Mouse (Mus musculus): ENCODE data around the gene Cnih3.
A peak's percentile ranks its signal among the peaks of the same experiment; 100 is the strongest.

The Cnih3 gene

DNA sequence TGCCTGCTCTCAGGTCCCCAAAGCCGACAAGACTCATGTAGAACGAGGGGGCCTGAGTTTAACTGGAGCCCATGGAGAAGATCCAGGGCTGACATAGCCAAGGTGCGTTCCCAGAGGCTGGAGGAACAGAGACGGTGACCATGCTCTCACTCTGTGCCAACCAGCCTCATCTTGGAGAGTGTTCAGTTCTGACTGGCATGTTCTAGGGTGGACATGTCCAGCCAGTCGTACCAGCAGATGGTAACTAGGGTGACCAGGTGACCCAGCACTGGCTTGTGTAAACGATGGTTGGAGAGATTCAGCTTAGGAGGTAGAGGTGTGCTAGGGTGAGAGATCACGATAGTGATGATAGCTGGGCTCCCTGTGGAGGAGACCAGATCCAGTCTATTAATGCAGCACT, 50.6 kb downstream of the Cnih3 start:
- DNase-seq (ENCODE audit: low spot score in 2 of 2): no peak

DNA sequence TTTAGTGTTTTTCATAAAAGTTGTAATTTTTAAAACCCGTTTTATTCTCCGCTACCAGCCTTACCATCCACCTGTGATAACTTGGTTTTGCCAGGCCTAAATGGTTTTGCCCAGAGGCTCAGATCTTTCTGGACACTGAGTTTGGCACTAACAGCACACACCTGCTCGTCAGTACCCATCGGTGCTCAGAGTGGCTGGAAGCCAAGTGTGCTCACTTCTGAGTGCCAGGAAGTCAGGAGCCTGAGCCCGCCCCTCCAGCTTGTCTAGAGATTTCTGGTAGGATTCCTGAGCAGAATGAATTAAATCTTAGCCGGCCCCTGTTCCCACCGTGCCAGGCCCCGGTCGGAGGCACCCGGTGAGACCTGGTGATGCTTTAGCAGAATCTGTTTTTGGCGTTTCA, 54.9 kb downstream of the Cnih3 start:
- DNase-seq (ENCODE audit: low spot score in 2 of 2): no peak

DNA sequence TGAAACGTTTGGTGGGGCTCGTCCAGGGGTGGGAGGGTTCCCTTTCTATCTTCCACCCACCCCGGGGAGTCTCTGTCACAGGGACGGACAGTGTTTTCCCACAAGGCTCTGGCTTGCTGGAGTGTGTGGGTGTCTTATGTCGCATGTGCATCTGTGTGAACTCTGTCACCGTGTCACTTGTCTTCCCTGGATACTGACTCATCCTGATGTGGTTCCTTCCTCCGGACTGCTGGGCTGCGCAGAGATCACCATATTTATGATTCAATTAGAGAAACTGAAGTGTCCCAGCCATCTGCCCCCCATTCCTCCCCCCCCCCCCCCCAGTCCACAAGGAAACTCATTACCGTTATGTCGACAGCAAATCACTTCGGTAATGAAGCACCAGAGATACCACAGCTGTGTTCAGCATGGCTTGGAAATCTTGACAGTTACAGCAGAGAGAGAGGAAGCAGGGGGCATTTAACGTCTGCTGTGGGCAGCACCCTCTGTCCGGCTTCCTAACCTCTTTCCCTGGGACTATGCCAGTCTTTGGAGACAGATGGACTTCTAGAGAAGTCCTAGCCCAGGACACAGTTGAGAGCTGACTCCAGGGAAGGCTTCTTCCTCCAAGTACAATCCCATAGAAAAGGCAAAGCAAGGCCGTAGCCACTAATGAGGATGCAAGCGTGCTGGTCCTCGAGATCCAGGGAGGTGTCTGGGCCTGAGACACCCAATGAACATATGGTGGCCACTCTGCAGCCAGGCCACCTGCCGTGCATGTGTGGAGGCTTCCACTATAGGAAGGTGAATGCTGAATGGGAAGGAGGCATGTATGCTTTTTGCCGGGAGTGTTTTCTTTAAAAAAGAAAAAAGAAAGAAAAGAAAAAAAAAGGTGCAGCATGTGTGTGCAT, 55.9 kb downstream of the Cnih3 start:
- no peak for DNase-seq (ENCODE audit: low spot score in 2 of 2)

DNA sequence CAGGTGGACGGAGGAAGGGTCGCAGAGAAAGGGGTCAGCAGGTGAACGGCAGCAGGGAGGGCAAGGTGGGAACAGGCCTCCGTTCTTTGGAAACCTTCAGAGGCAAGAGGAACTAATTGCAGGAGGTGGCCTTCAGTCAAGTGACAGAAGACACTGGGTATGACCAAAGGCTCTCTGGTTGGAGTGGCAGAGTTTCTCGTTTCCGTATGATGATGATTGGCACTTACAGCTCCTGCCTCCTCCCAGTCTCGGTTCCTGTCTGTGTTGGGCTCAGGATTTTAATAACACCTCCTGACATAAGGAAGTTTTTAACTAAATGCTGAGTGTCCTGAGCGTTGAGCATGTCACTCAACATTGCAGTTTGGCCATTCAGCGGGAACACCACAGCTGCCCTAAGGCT, 57.3 kb downstream of the Cnih3 start:
- no peak for DNase-seq (ENCODE audit: low spot score in 2 of 2)

DNA sequence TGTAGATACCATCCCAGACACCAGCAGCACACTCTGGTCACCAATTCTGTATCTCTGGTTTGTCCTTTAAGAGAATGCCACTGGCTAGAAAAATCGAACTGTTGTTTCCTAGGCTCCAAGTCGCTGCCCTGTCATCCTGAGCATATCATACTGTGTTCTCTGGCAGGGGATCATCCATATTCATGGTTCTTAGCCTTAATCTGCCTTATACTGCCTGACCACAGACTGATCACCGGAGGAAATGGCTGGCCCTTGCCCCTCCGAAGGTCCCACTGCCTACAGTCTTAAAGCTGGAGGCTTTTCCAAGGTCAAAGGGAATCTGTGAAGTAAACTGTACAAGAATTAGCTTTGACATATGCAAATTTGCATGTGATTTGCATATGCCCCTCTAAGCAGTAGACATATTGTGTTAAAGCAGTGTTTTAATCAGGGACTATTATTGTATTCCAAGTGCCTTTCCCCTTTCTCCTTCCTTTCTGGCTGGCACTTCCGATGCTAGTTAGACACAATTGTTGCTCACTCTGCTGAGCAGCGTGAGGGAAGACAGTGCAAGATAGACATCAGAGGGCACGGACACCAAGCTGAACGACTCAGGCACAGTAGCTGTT, 58.3 kb downstream of the Cnih3 start:
- no peak for DNase-seq (ENCODE audit: low spot score in 2 of 2)

DNA sequence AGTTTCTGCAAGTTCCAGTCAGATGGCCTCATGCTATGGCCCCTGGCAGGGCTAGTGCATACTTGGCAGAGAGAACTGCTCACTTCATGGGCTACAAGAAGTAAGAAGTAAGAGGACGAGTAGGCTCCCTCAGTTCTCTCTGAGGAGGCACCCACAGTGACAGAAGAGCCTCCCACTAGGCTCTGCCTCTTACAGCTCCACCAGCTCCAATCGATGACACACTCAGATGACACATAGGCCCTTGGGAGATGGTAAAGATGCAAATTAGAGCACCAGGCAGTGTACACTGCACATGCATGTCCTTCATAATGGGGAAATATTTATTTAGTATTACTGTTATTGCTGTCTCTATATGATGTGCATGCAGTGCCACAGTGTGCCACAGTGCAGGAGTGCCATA, 62.6 kb downstream of the Cnih3 start:
- DNase-seq (ENCODE audit: low spot score in 2 of 2): no peak

DNA sequence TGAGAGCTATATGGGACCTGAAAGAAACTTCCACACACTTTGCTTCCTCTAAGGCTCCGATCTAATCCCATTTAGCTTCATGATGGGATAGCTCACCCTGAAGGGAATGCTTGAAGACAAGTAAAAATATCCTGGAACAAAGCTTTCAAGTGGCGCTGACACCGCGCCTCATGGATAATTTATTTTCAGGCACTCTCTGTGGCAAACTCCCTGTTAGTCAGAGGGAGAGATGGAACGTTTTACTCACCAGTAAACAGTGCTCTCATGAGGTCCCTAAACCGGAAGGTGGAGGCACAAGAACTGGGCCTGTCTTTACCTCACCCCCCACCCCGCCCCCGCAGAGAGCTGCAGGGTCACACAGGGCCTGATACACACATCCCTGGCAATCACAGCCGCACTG, 64.4 kb downstream of the Cnih3 start:
- DNase-seq (ENCODE audit: low spot score in 2 of 2): no peak

DNA sequence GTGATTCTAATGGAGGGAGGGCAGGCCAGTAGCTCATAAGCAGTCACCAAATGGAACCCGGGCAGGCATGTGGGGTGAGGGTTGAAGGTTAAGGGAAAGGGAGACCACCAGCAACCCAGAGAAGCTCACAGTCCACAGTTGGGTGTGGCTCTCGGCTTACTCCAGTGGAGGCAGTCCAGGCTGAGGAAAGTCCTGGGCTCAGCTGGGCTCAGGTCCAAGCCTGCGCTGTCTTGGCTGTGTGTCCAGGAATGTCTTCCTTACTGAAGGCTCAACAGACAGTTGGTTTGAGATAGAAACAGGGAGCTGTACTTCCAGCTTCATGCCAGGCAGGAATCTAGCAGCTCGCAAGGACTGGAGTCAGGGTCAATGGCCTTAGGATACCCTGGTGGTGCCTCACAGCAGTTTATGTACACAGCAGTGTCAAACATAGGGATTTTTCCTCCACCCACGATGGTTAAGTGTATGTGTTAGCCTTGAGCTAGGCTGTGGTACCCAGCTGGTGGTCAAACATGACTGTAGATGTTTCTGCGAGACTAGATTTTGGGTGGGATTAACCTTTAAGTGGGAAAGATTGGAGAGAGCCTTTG, 65.6 kb downstream of the Cnih3 start:
- DNase-seq (ENCODE audit: low spot score in 2 of 2): no peak

DNA sequence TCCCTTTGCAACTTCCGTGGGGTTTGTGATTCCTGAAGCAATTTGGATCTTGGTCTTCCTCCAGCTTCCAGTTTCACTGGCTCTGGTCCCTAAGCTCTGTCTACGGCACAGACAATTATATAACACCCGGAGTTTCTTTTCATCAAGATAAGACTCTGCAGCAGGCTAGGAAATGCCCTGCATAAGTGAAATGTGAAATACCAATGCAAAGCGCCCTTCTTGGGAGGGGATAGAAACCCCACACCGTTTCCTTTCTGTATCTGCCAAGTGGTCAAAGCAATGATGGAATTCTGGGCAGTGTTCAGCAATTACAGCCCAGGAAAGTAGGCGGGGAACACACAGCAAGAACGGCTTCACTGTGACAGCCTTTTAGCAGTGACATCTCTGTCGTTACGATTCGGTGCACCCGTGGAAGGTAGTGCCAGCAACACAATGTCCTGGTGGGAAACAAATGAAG, 67.7 kb downstream of the Cnih3 start:
- no peak for DNase-seq (ENCODE audit: low spot score in 2 of 2)

DNA sequence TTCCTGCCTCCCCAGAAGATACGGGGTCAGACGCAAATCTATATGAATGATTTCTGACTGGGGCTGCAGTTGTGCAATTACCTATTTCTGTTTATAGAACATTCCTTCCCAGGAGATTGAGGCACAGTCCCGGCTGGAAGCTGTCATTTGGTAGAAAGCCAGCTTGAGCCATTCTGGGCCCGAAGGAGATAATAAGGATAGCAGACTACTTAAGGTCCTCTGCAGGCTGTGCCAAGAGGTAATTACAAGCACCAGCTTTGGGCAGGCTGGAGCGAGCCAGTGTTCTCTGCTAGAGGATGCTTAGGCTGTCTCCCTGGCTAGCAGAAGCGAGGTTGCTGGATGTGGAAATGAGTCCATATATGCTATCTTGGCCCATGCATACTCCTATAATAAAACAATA, 70.4 kb downstream of the Cnih3 start:
- DNase-seq (ENCODE audit: low spot score in 2 of 2): no peak

DNA sequence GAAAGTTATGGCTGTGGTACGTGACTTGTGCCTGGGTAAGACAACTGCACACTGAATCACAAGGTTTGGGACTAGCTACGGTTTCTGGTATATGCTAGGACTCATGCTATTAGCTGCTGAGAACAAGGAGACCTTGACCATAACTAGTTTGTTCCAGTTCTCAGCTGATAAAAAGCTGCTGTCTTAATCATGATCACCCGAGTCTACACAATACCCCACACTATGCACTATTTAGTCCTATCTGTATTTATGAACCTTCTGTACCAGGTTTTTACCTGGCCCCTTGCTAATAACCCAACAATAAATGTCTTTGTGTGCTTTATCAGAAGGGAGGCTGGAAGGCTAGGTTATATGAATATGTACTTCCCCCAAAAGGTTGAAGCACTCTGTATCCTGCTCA, 72.5 kb downstream of the Cnih3 start:
- DNase-seq (ENCODE audit: low spot score in 2 of 2): no peak

DNA sequence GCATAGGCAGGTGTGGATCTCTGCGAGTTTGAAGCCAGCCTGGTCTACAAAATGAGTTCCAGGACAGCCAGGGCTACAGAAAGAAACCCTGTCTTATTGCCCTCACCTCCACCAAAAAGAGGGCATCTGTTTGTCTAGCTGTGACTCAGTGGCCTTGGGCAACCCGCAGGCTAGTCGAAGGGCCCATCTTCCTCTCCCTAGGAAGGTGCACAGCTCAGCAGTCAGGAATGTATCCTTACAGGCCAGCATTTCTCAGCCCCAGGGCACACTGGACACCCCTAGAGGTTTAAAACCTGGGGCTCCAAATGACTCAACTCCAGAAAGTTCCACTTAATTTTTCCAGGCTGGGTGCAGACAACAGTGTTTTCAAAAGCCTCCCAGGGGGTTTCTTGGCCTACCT, 73.0 kb downstream of the Cnih3 start:
- no peak for DNase-seq (ENCODE audit: low spot score in 2 of 2)

DNA sequence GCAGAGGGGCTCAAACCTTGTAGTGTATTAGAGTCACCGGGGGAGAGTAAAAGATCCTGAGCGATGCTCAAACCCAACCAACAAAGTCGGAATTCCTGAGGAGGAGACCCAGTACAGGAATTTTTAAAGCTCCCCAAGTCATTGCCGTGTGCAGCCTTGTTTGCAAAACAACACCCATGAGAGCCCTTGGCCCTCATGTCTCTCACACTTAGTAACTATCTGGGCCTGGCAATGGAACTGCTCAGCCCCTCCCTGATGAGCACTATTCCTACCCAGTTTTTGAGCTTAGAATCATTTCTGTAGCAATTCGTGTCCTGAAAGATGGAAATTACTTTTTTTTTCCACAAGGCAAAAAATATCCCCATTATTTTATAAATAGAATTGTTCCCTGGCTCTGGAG, 74.0 kb downstream of the Cnih3 start:
- no peak for DNase-seq (ENCODE audit: low spot score in 2 of 2)

DNA sequence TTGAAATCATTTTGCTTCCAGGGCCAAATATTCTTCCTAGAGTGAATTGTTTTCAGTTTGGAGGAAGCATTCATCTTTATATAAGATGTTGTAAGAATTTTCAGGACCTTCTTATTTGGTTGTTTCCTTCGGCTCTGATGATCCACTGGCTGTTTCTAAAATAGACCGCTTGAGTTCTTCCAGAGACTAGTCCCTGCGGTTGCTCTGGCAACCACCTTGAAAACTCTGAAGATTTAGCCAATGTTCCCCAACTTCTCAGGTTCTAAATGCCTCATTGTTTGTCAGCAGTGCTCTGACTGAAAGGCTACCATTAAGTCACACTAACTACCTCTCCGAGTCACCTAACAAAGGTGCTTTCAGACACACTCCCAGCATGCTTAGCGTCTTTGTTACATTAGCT, 80.8 kb downstream of the Cnih3 start:
- no peak for DNase-seq (ENCODE audit: low spot score in 2 of 2)

DNA sequence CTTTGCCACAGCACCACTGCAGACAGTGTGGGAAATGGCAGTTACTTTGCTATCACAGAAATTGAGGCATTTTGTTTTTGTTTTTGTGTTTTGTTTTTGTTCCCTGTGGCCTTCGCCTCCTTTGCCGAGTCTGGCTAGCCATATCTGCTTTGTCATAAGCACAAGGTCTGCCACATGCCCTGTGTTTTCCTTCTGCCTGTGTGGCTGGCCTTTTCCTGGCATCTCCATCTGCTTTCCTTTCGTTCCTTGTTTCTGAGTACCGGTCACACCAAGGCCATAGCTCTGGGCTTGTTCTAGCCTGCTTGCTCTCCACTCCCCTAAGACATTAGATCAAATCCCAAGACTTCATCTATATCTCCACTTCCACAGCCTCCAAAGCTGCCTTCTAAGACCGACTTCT, 83.0 kb downstream of the Cnih3 start:
- no peak for DNase-seq (ENCODE audit: low spot score in 2 of 2)

DNA sequence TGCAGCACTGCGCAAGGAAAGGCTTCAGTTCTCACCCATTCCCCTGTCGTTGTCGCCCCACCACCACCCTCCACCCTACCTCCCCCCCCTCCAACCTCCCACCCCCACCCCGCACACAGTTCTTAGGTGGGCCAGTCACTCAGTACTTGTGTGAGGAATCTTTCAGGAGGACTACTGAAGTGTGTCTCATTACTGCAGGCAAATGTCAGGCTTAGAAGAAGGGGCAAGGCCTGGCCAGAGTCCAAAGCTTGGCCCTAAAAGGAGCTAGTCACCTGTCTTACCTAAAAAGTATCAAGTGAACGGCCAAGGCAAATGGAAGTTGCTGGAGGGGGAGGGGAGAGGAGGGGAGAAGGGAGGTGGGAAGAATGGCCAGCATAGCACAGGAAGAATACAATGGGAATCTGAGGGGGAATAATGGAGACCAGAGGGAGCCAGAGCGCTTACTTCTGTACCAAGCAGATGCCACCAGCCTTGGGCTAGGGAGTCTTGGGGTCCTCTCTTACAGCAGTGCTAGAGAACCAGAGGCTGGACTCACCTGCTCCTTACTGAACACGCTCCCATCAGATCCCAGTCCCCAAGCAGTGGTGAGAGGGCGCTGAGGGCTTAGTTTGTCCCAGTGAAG, 88.7 kb downstream of the Cnih3 start:
- no peak for DNase-seq (ENCODE audit: low spot score in 2 of 2)

DNA sequence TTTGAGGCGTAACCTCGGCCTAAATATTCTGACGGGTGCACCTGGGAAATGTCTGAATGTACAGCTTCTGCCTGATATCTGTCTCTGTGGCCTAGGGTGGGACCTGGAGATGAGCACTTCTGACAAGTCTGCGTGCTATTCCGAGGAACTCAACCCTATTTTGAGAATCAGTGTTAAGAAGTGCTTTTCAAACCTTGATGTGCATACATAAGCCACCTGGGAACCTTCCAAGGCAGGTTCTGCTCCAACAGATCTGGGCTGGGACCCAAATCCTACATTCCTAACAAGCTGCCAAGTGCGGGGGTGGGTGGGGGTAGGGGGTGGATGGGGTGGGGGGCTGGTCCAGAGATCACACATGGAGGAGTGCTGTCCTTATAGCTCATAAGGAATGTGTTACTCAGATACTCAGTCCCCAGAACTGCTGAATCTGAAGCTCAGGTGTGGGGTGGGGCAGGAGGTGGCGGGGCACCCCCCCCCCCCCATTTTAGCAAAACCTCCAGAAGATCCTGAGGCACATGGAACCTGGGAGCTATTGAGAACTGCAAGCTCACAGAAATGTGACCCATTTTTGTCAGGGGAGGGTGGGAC, 89.3 kb downstream of the Cnih3 start:
- DNase-seq (ENCODE audit: low spot score in 2 of 2): no peak

DNA sequence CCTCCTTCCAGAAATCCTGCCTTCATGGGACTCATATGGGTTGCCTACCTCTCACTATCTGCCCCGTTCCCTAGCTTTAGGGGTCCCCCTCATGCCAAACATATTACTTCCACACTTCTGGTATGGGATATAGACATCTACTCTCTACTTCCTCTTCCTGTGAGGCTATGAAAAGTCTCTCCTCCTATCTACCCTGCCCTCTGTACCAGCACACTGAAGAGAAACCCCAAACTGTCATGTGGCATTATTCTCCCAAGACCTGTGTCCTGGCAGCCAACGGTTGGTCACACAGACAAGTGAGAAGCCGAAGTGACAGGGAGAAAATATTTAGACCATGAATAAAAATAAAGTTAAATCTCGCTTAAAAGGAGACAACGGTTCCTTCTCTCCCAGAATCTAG, 92.6 kb downstream of the Cnih3 start:
- no peak for DNase-seq (ENCODE audit: low spot score in 2 of 2)

DNA sequence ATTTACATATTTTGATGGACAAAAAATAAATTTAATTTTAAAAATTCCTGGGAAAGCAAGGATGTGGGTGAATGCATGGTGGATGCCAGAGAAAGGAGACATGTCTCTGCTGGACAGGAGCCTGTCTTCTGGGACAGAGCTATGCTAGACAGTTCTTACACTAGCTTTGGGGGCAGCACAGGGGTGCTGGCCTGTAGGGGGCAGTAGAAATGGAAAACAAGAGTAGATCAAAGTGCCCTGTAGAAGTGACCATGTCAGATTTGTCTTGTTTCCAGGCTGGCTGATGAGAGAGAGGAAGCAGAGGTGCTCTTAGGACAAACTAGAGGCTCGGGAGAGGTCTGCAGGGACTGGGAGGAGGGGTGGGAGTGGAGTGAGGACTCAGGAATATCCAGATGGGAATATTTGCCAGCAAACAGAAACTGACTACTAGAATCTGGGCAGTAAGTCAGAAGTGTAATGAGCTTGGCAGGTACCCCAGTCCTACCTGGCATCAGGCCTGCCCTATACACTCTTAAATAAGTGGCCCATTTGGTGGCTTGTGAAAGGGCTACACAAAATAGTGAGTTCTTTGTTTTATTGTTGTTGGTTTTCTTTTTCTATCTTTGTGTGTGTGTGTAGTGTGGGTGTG, 93.3 kb downstream of the Cnih3 start:
- peak in 1 of 2 experiments; percentile 19 for DNase-seq (ENCODE audit: low spot score in 2 of 2)

DNA sequence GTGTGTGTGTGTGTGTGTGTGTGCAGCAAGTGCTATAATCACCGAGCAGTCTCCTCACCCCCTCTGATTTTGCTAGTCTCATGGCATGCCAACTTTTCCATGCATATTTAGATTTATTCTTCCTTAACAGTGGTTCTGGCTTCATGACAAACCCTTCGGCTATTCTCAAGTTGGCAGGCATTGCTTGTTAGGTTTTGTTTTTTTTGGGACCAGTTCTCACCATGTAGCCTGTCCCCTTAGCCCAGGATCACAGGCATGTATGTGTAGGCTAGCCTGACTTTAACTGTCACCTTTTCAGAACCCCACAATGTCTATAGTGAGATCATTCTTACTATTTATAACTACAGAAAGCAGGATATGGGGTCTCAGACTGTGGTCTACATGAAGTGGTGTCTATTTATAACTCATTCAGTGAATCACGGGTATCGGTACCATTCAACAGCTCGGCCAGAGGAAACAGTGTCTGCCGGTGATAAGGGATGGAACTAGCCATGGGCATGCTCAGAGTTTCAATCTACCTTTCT, 94.2 kb downstream of the Cnih3 start:
- DNase-seq (ENCODE audit: low spot score in 2 of 2): no peak

DNA sequence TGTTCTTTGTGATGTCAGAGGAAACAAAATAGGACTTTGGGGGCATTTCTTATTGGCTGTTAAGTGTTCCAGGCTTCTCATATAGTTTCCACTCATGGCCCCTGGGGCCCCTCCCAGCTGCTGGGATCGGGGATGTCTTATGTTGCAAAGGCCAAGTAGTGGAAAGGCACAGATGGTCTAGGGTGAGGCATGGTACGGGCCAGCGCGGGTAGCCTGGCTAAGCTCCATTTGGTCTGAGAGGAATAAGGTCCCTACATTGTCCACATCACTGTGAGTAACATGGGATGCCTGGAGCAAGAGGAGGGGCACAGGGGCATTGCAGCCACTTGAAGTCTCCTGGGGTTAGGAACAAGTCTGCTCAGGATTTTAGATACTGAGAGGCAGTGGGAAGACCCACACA, 95.1 kb downstream of the Cnih3 start:
- no peak for DNase-seq (ENCODE audit: low spot score in 2 of 2)

DNA sequence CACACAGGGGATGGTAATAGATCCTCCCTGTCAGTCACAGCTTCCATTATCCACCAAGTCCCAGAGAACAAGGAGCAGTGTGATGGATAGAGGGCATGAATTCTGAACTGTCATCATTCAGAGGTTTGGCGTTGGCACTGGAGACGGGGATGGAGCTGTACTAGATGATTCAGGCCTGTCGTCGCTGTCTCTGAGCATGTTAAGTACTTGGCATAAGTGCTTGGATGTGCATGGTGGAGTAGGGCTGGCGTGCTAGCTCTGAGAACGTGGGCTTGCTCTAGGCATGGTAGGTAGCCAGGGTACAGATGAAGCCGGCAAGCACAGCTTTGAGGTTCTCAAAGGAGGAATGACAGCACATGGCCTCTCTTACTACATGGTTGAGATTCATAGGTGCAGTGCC, 95.6 kb downstream of the Cnih3 start:
- DNase-seq (ENCODE audit: low spot score in 2 of 2): no peak

All from spleen, postnatal 10 days (tissue).